Mouse (Mus musculus): Measurements from ENCODE around the gene Prune1. TPM values are rescaled to one million over a fixed set of nuclear protein-coding genes. Genes with fewer than 3 reads are reported as not detected.

The Prune1 gene
- total RNA-seq (2021) = 10 to 100 TPM; 22.2 to 27.9 TPM
- long read RNA-seq, experiment 1, partial matches to known transcripts = 2 of 17 reads
- long read RNA-seq, experiment 1, other reads (novel, unspliced or antisense) = 11 of 17 reads
- long read RNA-seq, experiment 2, transcript Prune1-201 (8 exons, 3,140 nt) = major isoform, 12 of 19 reads
- long read RNA-seq, experiment 2, partial matches to known transcripts = 1 of 19 reads
- long read RNA-seq, experiment 2, other reads (novel, unspliced or antisense) = 6 of 19 reads

- DNase-seq = peak; percentile 99
Observed at GRCm38 (mm10) chr3:95281216-95282126, at the start of gene Prune1, which contains the start of gene Mindy1. Prune1 (minus strand) TSS chr3:95282076. Mindy1 (plus strand) TSS chr3:95281345.

- DNase-seq = no peak
Observed at GRCm38 (mm10) chr3:95331528-95331927, 49.7 kb upstream of the Prune1 start.

GRCm38 (mm10) chr3:95328803-95329404 is 47.0 kb upstream of the Prune1 start:
- DNase-seq = no peak

- no peak for DNase-seq
Observed at GRCm38 (mm10) chr3:95324454-95325144, 42.7 kb upstream of the Prune1 start.

- no peak for DNase-seq
Observed at GRCm38 (mm10) chr3:95323429-95323828, 41.6 kb upstream of the Prune1 start.

DNA sequence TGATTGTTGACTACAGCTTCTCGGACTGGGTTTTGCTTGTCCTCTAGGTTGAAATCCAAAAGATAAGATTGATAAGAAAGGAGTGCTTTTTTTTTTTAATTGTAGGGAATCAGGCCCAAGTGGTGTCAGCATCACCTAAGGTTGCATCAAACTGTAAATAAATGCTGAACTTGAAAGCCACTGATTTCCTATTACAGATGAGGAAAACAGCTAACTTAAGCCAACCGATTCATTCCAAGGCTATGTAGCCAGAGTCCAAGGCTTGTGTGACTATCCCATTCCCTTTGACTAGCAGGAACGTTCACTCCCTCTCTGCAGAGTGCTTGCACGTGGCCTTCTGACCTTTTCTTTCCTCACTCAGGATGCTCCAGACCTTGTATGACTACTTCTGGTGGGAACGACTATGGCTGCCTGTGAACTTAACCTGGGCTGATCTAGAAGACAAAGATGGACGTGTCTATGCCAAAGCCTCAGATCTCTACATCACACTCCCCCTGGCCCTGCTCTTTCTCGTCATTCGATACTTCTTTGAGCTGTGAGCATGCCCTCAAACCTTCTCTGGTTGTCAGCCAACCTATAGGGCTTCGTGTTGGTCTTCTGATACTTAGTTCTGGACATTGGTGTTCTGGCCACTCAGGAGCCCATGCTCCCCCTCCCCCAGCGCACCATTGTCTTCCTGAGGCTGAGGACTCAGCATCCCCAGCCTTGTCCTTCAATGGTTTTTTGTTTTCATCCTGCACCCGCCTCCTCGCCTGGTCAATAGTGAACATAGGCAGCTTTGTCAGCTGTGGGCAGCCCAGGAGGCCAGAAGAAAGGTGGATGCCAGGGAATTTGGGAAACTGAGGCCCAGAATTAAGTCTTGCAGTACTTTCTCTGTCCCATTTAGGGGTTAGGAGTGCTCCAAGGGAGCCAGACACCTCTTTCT is 38.1 kb upstream of the Prune1 start:
- DNase-seq = no peak

GRCm38 (mm10) chr3:95319110-95319509 is 37.2 kb upstream of the Prune1 start:
- DNase-seq = no peak

- DNase-seq = peak; percentile 83
Observed at GRCm38 (mm10) chr3:95318548-95318947, 36.7 kb upstream of the Prune1 start.

- peak; percentile 68 for DNase-seq
Observed at GRCm38 (mm10) chr3:95317414-95318080, 35.7 kb upstream of the Prune1 start.

DNA sequence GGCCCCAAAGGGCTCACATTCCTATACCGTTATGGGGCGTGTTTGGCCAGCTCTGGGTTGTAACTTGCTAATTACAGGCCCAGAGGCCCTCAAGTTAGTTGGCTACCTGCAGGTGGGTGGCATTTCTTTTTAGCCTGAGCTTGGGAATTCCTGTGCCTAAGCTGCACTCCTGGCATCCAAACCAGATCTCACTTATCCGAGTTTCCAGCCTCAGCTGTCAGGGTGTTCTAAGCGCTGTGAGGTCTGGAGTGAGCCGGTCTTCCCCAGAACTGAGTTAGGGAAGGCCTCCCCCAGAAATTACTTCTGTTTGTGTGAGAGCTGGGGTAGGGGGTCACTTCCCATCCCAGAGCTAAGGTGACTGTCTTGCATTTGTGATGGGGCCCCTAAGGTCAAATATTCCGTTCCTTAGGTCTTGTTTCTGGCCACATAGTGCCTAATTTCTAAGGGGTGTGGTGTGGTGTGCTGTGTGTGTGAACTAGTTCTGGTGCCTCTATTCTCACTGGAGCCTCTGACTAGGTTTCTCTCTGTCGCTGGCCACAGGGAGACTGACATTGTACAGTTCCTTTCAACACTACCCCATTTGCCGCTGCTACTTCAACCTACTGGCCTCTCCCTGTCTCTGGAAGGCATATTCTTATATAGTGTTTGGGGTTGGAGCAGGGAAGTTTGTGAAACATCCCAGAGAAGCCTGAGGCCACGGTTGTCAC is 34.1 kb upstream of the Prune1 start:
- no peak for DNase-seq

DNA sequence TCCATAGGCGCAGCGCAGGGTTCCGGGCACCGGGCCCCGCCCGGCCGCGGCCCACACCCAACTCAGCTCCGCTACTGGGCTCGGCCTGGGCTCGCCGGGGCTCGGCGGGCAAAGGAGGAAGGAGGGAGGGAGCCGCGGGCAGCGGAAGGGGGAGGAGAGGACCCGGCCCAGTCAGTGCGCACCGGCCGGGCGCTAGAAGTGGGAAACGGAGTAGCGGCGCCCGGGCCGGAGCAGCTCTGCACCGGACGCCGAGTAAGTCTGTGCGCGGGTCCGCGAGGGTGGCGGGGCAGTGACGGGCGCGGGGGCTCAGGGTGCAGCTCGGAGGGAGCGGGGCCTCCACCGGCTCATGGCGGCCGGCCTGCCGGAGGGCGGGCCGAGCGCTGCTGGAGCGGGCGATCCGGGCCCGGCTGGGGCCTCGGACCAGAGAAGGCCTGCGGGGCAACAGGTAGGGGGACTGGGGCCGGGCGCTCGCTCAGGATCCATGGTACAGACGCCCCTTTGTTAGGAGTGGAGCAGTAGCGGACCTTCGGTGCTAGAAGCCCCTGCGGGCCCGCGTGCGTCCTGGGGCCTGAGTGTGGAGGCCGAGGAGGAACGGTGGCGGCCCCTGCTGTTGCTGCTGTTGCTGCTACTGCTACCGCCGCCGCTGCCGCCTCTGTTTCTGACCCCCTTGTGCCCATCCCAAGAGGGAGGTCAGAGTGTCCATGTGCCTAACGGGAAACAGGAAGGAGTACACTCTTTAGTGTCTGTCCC is 33.4 kb upstream of the Prune1 start:
- peak; percentile 96 for DNase-seq

- DNase-seq = no peak
Observed at GRCm38 (mm10) chr3:95314486-95315093, 32.7 kb upstream of the Prune1 start, which contains the start of gene Cers2. Cers2 (plus strand) TSS chr3:95314791.

DNA sequence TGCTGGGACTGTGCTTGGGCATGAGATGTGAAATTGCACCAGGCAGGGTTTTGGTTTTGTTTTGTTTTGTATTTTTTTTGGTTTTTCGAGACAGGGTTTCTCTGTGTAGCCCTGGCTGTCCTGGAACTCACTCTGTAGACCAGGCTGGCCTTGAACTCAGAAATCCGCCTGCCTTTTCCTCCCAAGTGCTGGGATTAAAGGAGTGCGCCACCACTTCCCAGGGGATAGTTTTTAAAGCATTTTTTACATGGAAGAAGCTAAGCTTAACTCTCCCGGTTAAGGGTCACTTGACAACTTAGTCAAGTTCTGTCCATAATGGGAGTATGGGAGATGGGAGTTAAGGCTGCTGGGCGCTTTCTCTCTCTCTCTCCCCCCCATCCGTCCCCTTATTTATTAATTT is 32.2 kb upstream of the Prune1 start:
- DNase-seq = no peak

DNA sequence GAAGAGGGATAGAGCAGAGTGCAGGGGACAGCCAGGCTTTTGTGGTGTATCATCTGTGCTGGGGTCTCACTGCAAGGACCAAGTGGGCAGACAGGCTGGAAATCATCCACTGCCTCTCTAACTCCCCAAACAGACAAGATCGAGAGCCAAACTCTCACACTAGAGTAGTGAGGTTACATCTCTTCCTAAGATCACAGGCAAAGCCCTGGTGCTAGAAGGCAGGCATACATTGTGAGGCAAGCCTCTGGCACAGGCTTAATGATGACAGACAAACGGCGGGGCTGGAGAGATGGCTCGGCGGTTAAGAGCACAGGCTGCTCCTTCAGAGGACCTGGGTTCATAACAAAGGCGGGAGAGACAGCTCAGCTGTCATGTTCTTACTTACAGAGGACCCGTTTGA is 31.6 kb upstream of the Prune1 start:
- no peak for DNase-seq

DNA sequence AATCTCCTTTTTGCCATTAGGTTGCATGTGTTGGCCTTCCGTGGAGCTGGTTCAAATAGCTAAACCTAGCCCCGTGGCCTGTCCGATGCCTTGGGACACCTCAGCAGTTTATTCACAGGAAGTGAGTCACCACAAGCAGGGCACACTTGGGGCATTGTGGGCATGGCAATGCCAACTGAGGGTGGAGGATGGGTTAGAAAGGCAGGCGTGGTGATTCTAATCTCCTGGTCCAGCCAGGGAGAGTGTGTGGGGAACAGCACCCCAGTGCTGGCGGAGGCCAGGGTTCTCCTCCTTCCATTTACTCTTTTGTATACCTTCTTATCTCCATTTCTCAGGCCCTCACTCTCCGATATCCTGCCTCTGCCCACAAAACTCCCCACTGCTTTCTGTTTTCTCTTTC is 30.7 kb upstream of the Prune1 start:
- DNase-seq = peak; percentile 64

GRCm38 (mm10) chr3:95310968-95311882 is 29.3 kb upstream of the Prune1 start:
- DNase-seq = peak; percentile 77

DNA sequence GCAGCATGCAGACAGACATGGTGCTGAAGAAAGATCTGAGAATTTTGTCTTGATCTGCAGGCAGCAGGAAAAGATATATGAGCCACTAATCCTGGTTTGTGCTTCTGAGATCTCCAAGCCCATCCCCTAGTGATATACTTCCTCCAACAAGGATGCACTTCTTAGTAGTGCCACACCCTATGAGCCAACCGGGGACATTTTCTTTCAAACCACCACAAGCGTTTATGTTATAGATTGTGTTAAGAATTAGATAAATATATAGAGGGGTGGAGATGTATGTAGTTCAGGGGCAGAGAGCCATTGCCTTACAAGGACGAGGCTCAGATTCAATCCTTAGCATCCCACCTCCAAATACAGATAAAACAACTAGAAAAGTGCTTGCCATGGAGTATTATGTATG is 28.6 kb upstream of the Prune1 start:
- DNase-seq = no peak

- DNase-seq = no peak
Observed at GRCm38 (mm10) chr3:95307100-95307499, 25.2 kb upstream of the Prune1 start, which contains the start of gene Anxa9. Anxa9 (minus strand) TSS chr3:95307176.
